Mouse (Mus musculus) frontal cortex, postnatal 10 days (tissue): ENCODE measurements around the gene Asna1.

ENCODE experiments used
- DNase-seq, 2 experiments: peaks; one replicate each; pipeline ENCODE4 v3.0.0; 2022; ENCODE audit warnings: low spot score in 2 of 2, mixed read lengths in 1 of 2

Asna1 gene

DNA sequence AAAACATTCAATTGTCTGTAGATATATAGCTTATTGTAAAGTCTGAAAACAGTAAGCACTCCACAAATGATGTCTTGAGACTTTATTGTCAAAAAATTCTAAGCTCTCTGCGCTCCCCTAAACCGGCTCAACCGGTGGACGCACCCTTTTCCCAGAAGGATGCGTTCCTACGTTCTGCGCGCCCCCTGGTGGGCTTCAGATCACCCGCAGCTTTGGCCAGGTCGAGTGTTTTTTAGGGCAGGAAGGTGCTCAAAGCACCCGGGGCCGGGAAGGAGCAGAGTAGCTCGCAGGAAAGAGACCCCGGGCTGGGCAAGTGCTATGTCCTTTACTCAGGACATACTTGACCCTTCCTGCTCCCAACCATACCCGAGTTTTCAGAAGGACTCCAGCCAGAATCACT, 35.3 kb downstream of the Asna1 start:
- peak; percentile 82 to 89 for DNase-seq

DNA sequence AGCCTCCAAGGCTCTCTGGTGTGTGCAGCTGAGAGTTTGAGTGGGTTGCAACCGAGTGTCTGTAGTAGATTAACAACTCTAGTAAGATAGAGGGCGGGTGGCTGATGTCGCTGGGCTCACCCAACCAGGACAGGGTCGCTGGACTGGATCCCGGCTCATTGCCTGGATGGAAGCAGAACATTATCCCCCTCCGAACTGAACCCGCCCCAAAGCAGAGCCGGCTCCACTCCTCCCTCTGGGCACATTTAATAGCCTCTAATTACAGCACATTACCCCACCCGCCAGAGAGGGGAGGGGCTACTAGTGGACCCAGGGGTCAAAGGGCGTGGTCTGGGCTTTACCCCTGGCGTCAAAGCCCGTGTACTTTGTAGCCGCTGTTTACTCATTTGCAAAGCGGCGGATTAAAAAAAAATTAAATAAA, 35.8 kb downstream of the Asna1 start:
- DNase-seq: peak in 1 of 2 experiments; percentile 57

DNA sequence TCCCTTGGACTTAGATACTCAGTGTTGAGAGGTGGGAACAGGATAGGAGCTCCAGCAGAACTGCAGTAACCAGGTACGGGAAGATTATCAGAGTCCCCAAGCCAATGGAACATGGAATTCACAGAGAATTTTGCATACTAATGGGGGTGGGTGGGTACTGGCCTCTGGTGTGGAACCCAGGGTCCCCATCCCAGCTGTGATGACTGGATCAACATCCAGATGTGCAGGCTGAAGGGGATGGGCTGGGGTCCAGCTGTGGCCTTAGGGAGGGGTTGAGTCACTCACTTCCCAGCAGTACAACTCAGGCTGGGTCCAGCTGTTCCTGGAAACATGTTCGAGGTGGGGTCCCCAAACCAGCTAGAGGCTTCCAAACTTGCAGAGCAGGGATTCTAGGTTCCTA, 37.2 kb downstream of the Asna1 start:
- no peak for DNase-seq

- no peak for DNase-seq
Measured at GRCm38 (mm10) chr8:84987388-84987787, 37.7 kb downstream of the Asna1 start.

DNA sequence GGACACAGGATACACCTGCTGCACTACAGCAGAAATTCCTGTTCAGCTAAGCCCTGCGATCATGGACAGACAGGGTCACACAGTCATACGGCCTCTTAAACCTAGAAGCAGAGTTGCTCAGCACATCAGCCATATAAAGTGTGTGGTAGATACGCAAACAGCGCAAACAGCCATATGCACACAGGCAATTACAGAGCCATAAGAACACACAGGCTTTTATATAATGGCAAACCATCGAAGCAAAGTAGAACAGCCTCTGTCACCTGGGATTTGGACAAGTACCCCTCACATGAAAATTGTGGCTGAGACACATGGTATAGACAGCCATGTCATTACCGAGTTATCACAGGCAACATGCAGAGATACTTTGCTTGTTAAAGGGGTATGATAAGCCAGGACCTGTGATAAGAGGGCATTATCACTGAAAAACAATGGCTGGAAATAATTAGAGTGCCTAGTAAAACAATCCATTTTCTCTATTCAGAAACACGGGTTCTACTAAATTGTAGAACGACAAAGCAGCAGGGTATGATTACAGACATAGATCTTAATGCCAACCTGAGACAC, 38.6 kb downstream of the Asna1 start:
- no peak for DNase-seq

DNA sequence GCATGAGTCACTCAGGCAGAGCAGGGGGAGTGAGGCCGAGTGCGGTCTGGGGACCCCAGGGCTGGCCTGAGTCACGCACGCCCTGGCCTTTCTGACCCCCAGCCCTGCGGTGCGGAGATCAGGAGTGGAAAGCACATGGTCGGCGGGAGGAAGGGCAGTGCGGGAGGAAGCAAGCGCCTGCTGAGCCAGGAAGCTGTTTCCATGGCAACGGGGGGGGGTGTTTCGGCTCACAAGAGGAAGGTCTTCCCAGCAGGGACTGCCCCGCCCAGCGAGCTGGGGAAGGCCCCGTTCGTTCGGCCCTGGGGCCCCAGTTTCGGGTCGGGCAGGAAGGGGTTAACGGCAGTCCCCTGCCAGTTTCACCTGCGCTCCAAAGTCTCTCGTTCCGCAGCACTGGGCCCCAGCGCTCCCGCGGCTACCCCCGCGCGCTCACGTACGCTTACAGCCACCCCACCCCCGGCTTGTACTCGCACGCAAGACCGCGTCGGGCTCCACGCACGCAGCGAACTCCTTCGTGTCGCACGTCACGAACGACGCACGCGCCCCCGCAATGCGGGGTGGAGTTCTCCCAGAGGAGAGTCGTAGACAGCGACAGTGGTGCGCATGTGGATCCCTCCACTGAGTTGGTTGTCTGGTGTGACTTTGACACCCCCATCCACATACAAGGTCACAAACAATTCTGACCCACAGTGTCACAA, 39.2 kb downstream of the Asna1 start:
- peak; percentile 90 to 91 for DNase-seq

DNA sequence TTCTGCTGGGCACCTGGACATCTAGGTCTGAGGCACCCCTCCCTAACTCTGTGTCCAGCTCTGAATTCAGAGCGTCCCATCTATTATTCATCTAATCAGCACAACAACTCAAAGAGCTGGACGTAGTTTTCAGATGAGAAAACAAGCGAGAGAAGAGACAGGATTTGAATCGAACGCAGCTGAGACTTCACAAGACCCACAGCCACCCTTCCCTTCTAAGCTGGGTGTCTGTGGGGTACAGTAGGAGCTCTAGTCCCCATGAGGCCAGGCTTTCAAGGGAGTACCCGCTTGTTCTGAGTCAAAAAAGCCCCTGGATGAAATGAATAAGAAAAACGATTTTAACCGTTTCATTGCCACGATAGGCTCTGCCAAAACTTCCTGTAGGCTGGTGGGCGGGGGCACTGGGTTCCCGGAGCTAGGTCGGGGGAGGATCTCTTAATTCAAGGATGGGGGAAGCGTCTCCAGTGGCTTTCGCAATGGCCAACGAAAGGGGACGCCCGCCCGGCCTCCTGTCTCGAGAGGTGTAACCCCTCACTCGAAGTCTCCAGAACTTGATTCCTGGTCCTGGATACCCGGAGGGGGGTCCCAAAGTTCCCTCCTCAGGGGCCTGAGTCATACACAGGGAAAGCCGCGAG, 39.9 kb downstream of the Asna1 start:
- DNase-seq: no peak

DNA sequence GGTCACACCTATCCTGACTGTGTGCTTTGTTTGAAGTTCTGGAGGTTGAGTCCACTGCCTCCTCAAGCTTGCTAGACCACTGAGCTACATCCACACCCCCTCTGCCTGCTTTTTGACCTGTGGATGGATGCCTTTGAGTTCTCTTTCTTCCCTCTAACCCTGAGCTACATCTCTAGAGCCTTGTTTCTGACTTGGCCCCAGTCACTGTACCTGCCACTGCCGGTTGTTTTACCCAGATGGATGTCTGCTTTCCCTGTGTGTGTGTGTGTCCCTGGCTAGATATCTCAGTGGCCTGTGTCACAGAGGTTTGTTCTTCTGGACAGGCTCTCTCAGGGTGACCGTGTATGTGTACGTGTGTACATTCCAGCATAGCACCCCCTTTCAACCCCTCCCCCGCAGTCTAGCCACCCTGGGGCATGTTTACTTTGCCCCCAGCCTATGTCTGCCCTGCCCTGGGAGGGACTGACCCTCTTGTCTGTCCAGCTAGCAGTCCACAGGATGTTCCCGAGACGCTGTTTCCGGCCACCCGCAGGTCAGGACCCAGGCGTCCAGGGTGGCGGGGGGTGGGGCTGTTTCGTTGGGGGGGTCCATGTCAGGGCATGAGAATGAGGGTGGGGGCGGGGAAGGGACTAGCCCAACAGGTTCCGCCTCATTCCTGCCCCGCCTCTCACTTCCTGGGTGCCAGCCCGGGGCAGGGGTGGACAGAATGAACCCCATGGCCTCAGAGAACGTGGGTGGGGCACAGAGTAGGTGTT, 40.6 kb downstream of the Asna1 start:
- DNase-seq: peak; percentile 32 to 52

- DNase-seq: no peak
Measured at GRCm38 (mm10) chr8:84982499-84983011, 42.5 kb downstream of the Asna1 start.

DNA sequence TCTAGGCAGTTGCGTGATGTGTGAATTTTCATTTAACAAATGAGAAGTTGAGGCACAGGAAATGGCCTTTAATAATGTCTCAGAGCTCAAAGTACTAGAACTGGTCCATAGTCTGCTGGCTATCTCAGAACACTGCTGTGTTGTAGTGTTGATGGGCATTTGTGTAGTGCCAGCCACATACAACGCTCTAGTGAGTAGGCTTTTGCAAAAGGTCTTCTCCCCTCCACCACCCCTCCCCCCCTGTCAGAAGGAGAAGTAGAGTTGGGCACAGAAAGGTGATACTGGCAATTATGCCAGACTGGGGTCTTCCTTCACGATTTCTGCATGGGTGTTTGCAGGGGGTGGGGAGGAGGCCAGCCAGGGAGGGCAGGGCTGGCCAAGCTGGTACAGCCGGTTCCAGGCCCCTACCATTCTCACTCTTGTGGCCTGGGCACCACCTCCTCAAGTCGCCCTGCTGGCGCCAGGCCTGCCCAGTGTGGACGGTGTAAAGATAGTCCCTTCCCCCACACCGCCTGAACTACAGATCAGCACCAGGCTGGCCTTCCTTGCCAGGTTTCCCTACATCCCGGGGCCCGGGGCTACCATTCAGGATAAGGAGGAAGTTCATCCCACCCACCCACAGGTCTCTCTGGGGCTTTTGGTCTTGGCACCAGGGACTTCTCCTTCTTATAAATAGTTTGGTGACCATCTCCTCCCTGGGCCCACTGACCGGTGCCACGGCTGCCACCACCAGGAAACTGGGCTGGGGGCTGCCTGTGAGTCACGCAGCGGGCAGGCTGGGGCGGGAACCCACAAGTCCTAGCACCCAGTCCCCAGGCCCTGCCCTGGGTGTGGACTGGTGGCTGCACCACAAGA, 43.2 kb downstream of the Asna1 start:
- DNase-seq: peak in 1 of 2 experiments; percentile 43

DNA sequence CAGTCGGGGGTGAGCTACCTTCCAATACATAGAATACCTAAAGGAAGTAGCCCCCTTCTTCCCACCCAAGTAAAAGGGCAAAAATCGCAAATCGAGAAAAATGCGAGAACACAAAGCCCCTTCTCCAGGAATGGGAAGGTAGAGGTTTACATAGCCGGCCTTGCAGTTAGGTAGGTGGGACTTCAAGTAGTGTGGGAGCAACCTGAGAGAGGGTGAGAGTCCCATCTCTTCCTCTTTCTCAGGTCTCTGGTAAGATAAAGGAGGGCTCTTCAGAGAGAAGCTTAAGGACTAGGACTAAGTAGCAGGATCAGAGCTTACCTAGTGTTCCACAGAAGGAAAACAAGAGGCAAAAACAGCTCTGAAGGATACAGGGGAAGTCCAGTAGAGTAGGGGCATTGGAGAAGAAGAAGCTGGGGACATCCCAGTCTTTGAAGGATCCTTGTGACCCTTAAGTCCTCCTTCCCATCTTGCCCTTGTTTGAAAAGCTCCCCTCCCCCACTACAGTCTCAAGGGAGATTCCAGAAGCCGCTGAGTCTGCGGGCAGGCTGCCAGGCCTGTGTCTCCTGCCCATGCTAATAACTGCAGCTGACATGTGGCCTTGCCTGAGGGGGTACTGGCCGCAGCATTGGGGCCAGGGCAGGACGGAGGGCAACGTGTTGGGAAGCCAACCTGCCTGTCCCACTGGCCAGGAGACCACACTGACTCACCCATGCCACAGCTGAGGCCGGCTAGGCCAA, 44.3 kb downstream of the Asna1 start:
- peak; percentile 68 to 72 for DNase-seq

GRCm38 (mm10) chr8:84979599-84980421, 45.3 kb downstream of the Asna1 start:
- peak; percentile 89 to 91 for DNase-seq

DNA sequence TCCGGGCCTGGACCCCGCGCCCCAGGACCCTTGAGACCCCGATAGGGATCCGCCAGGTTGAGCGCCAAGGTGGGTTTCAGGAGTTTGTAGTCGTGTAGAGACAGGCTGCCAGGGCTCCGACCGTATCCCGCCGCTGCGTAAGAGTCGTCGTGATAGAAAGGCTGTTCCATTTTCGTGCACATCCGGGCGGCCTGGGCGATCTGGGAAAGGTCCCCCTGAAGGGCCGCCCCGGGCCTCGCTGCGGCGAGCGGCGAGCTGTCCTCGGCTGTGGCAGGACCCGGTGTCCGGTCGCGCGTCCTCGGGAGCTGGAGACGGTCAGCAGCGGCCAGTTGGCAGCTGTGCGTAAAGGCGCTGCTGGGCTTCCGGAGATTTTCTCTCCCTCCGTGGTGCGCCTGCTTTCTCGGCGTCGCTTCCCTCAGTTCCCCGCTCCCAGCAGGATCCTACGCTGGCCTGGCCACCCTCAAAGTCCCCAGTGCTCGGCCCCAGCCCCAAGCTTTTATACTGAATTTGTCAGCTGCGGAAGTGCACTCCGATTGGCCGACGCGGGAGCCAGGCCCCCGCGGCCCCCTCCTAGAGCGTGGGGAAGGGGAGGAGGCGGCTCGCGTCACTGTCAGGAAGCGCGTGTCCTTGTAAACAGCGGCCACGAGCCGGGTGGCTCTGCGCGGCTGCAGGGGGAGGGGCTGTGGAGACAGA, 46.7 kb downstream of the Asna1 start, which contains the start of gene Junb:
TSS of gene Junb (minus strand) at position 471 of the 693 bp plus-strand sequence.
- DNase-seq: peak; percentile 92 to 96

DNA sequence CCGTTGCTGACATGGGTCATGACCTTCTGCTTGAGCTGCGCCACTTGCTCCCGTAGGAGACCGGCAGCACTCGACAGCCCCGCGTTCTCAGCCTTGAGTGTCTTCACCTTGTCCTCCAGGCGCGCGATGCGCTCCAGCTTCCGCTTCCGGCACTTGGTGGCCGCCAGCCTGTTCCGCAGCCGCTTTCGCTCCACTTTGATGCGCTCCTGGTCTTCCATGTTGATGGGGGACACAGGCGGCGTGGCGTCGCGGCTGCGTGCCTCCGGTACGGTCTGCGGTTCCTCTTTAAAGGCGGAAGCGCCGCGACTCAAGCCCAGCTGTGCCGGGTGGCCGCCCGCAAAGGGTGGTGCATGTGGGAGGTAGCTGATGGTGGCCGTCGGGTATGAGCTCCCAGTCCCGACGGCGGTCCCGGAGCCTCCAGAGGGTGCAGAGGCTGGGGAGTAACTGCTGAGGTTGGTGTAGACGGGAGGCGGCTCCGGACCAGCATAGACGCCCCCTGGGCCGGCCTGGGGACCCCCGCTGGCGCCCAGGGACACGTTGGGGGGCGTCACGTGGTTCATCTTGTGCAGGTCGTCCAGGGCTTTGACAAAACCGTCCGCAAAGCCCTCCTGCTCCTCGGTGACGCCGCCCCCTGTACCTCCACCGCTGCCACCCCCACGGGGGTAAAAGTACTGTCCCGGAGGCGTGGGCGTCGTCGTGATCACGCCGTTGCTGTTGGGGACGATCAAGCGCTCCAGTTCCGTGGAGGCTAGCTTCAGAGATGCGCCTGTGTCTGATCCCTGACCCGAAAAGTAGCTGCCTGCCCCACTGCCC, 47.4 kb downstream of the Asna1 start:
- DNase-seq: peak; percentile 69

GRCm38 (mm10) chr8:84976763-84977434, 48.2 kb downstream of the Asna1 start:
- no peak for DNase-seq

DNA sequence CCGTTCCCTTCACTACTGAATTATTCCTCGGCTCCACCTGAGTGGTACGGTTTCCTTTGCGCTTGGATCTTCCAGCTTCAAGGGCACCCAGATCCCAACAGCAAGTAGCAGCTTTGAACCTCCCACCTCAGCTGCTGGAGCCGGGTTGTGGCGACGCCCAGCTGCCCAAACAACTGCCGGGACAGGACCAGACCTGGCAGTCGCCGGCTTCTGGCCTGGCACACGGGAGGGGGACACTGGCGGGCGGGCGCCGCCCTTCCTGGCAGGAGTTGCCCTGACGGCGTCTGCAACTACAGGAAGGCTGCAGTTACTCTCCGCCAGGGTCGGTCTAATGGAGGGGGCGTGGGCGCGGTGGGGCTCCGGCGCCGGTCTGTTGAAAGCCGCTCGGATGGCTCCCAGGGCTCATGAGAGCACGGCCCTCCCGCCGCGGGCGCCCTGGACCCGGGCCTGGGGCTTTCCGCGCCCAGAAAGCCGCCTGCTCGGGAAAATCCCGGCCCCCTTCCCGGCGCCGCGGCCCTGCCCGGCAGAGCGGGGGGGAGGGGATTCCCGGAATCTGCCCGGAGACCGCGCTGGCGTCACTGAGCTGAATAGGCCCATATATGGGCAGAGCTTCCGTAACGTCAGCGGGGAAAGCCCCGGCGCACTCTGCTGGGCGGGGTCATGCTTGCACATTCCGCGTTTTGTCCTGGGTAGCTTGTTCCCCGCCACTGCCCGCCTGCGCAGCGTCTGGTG, 48.9 kb downstream of the Asna1 start:
- peak; percentile 90 to 94 for DNase-seq

- peak; percentile 49 to 58 for DNase-seq
Measured at GRCm38 (mm10) chr8:84975434-84975833, 49.6 kb downstream of the Asna1 start.
